Mouse (Mus musculus) megakaryocyte-erythroid progenitor cell, adult 5 weeks (primary cell): Measurements from ENCODE around the gene Zfp758. TPM values are rescaled to one million over a fixed set of nuclear protein-coding genes. Genes with fewer than 3 reads are reported as not detected.

Experiments used
- polyA plus RNA-seq: library from polyadenylated mRNA; stranded (reverse); fragments of >175 nt; gene quantifications from 2 replicates; pipeline ENCODE4 v1.2.3, GENCODE M21; 2012

Gene Zfp758
- polyA plus RNA-seq, result 0.05 and 0.14 TPM in 2 replicates

DNA sequence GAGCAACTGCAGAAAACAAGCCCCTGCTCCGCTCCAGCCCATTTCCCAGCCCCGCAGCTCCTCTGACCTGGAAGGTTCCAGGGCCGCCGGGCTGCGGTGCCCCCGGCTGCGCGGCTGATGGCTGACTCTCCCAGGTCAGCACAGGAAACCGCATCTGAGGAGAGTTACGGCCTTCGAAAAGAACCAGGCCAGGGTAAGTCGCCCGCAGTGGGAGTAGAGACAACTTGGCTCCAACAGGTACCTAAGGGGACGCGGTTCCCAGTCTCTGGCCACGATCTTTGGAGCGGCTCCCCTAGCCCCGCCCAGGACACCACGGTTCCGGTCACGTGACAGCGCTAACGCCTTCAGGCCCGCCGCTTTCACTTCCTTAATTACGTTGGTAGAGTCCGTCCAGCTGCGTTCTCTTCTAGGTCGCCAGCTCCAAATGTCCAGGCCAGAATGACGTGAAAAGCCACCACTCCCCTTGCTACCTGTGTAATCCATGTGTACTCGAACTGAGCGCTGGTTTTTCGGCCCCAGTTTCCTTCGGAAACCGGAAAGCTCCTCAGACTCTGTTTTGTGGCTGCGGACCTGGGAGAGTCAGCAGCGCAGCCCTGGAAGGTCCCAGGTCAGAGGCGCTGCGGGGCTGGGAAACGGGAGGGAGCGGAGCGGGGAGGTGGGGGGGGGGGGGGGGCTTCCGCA is at the start of gene Zfp758, which contains the start of gene Zfp944:
Gene Zfp758 (plus strand): TSS at position 353 of the 681 bp plus-strand sequence.
Gene Zfp944 (minus strand): TSS at position 300 of the 681 bp plus-strand sequence.

DNA sequence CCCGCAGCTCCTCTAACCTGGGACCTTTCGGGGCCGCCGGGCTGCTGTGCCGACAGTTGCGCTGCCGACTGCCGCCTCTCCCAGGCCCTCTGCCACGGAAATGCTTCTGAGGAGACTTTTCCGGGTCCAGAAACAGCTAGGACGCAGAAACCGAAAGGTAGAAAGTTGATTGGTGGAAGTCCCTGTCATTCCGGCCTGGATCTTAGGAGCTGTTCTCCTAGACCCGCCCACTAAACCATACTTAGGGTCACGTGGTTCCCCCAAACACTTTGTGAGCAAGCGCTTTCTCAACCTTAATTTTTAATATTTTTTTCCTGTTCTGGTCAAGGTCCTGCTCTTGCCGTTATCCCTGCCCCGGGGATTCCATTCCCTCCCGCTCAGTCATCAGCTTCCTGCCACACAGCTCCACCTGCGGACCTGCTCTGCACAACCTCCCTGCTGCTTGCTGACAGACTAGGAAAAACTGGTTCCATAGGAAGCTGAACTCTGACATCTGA is 46.5 kb upstream of the Zfp758 start, which contains the start of gene CT030661.1:
Gene CT030661.1 (minus strand): TSS at position 108 of the 497 bp plus-strand sequence.

DNA sequence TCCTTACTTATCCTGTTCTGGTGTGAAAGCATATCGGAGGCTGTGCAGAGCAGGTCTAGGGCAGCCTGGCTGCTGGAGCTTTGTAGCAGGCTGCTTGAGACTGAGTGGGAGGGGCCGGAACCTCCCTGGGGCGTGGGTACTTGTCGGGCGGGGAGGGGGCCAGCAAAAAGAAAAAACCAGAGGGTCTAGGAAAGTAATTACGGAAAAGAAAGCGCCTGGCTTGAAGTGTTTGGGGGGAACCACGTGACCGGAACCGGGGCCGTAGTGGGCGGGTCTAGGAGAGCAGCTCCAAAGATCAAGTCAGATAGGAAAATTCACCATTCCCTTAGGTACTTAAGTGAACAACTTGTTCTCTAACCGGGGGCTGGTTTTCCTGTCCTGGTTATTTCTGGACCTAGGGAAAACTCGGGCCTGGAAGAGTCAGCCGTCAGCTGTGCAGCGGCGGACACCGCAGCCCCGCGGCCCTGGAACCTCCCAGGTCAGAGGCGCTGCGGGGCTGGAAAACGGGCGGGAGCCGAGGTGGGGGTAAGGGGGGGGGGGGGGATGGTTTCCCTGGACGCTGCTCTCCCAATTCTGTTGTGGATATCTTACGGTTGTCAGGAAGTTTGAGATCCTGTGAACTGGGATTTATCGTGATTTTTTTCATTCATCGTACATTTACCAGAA is 62.8 kb downstream of the Zfp758 start, which contains the start of gene Zfp946:
Gene Zfp946 (plus strand): TSS at position 271 of the 666 bp plus-strand sequence.

Other genes starting within 250 kb of the Zfp758 start
- gene Zfp947, start 195.3 kb upstream of the Zfp758 start, polyA plus RNA-seq, result 0.11 and 0.13 TPM in 2 replicates
- 0.13 and 0.27 TPM in 2 replicates for gene Zfp994, start 135.8 kb upstream of the Zfp758 start, polyA plus RNA-seq
- 0.83 and 1.6 TPM in 2 replicates for gene CT030661.1, start 46.6 kb upstream of the Zfp758 start, polyA plus RNA-seq
- gene Zfp944, start 53 bp upstream of the Zfp758 start, polyA plus RNA-seq, result 1.3 and 1.4 TPM in 2 replicates
- 1.3 and 2.0 TPM in 2 replicates for gene Zfp946, start 62.8 kb downstream of the Zfp758 start, polyA plus RNA-seq
- gene Vmn2r111, start 212.0 kb downstream of the Zfp758 start, polyA plus RNA-seq, result 0.01 TPM in 1 of 2 replicates, not detected in the other
- gene Vmn2r112, start 239.5 kb downstream of the Zfp758 start, polyA plus RNA-seq, result not detected in 2 replicates